Mouse (Mus musculus) limb, embryonic 12.5 days (tissue): ENCODE data around the gene Evx1. TPM values are rescaled to one million over a fixed set of nuclear protein-coding genes. Genes with fewer than 3 reads are reported as not detected.
A peak's percentile ranks its signal among the peaks of the same experiment; 100 is the strongest.

Source experiments
- ATAC-seq: fragments of 200-750 bp; cut with Nextera tagmentation; 2 replicates; pipeline ENCODE4 v1.8.0; 2017; ENCODE audit warnings: low read depth, moderate TSS enrichment; ENCODE audit not compliant: insufficient number of reproducible peaks, insufficient read depth, low FRiP score, low TSS enrichment
- H3K27ac ChIP-seq: fragments of 300-500 bp; sonication (generic); 2 replicates; pipeline ENCODE4 v1.5.1; 2016; ENCODE audit warnings: mild to moderate bottlenecking, moderate library complexity
- H3K27me3 ChIP-seq: fragments of 300-500 bp; sonication (generic); 2 replicates; pipeline ENCODE4 v1.6.1; 2016; ENCODE audit warnings: mild to moderate bottlenecking, moderate library complexity
- H3K36me3 ChIP-seq: fragments of 300-500 bp; sonication (generic); 2 replicates; pipeline ENCODE4 v1.6.1; 2016; ENCODE audit warnings: mild to moderate bottlenecking, moderate library complexity
- H3K4me1 ChIP-seq: fragments of 300-500 bp; sonication (generic); replicated peaks from 2 replicates; pipeline ENCODE4 v1.6.1; 2016
- H3K4me2 ChIP-seq: fragments of 300-500 bp; sonication (generic); 2 replicates; pipeline ENCODE4 v1.6.1; 2016; ENCODE audit warnings: mild to moderate bottlenecking, moderate library complexity
- H3K4me3 ChIP-seq: fragments of 300-500 bp; sonication (generic); replicated peaks from 2 replicates; pipeline ENCODE4 v1.5.1; 2016; ENCODE audit warnings: mild to moderate bottlenecking
- H3K9ac ChIP-seq: fragments of 300-500 bp; sonication (generic); replicated peaks from 2 replicates; pipeline ENCODE4 v1.6.1; 2016; ENCODE audit warnings: mild to moderate bottlenecking, moderate library complexity
- H3K9me3 ChIP-seq: fragments of 300-500 bp; sonication (generic); 2 replicates; pipeline ENCODE4 v1.6.1; 2016; ENCODE audit warnings: mild to moderate bottlenecking, moderate library complexity
- WGBS: fragments of 180-500 bp; shearing (Covaris S2); methylation state at CpG from one replicate; pipeline ENCODE4 v1.1.7; 2016; 5-methylcytosine and 5-hydroxymethylcytosine counted together
- polyA plus RNA-seq: library from polyadenylated mRNA; unstranded; fragments of >200 nt; fragmentation: Nextera tagmentation; extraction: Ambion mirVana; gene quantifications from 2 replicates; pipeline ENCODE4 v1.2.1, GENCODE M21; 2016

Gene Evx1
- polyA plus RNA-seq, result 4.8 and 5.2 TPM in 2 replicates

DNA sequence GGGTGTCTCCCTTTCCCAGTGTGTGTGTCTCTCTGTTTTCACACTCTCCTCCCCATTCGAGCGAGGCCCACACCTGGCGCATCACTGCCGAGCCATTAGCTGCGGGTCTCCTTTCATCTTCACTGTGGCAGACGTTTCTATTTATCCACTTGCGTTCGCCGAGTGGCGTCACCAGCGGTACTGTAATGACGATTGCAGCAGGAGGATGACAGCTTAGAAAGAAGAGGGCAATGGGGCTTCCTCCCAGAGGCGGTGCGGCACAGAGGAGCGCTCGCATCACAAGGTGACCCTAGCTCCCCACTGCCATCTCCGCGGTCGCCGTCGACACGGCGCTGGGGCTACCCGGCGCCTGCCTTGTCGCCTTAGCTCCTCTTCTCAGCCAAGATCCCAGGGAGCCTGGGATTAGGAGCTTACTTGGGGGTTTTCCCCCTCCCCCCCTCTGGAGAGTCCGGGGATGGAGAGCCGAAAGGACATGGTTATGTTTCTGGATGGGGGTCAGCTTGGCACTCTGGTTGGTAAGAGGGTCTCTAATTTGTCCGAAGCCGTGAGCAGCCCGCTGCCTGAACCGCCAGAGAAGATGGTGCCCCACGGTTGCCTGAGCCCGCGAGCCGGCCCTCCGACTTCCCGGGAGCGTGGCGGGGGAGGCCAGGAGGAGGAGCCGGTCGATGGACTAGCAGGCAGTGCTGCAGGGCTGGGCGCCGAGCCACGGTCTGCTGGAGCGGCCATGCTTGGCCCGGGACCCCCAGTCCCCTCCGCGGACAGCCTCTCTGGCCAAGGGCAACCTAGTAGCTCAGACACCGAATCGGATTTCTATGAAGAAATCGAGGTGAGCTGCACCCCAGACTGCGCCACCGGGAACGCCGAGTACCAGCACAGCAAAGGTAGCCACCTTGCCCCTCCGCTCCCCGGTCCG is at the start of gene Evx1:
Gene Evx1 (plus strand): TSS at position 108 of the 913 bp plus-strand sequence.
- H3K27ac ChIP-seq, result peak within 1 kb of the TSS; percentile 87
- peak within 1 kb of the TSS; percentile 80 for H3K4me2 ChIP-seq
- H3K9ac ChIP-seq, result peak within 1 kb of the TSS; percentile 65
- WGBS, result under 1% methylated on average over 59 of the region's 59 CpGs
- no peaks in the 10 kb centered on the region for H3K9me3 ChIP-seq
- peaks cover 66% of the 10 kb centered on the region for H3K4me1 ChIP-seq
- no peaks in the 10 kb centered on the region for H3K36me3 ChIP-seq
- no peak for ATAC-seq
- H3K27me3 ChIP-seq, result peaks cover 91% of the 10 kb centered on the region
- H3K4me3 ChIP-seq, result peak within 1 kb of the TSS; percentile 48

- peak overlapping the region; percentile 99 for H3K4me3 ChIP-seq
- ATAC-seq, result no peak
- no peaks in the 10 kb centered on the region for H3K9me3 ChIP-seq
- H3K27me3 ChIP-seq, result peaks cover 67% of the 10 kb centered on the region
- peaks cover 35% of the 10 kb centered on the region for H3K4me1 ChIP-seq
- H3K4me2 ChIP-seq, result peak overlapping the region; percentile 96
- peak overlapping the region; percentile 98 for H3K27ac ChIP-seq
- H3K9ac ChIP-seq, result peak overlapping the region; percentile 99
- WGBS, result 6% methylated on average over 5 of the region's 5 CpGs
- no peaks in the 10 kb centered on the region for H3K36me3 ChIP-seq
Measured at GRCm38 (mm10) chr6:52264106-52264790, 49.0 kb upstream of the Evx1 start.

GRCm38 (mm10) chr6:52265306-52265912 is 47.9 kb upstream of the Evx1 start:
- Histone ChIP-seq H3K27ac (peak overlapping the region; percentile 98), H3K36me3 (no peaks in the 10 kb centered on the region), H3K9ac (peak overlapping the region; percentile 99), H3K27me3 (peaks cover 71% of the 10 kb centered on the region), H3K4me1 (peaks cover 30% of the 10 kb centered on the region), H3K4me2 (peak overlapping the region; percentile 96), H3K9me3 (no peaks in the 10 kb centered on the region), H3K4me3 (peak overlapping the region; percentile 99)
- under 1% methylated on average over 18 of the region's 18 CpGs for WGBS
- no peak for ATAC-seq

DNA sequence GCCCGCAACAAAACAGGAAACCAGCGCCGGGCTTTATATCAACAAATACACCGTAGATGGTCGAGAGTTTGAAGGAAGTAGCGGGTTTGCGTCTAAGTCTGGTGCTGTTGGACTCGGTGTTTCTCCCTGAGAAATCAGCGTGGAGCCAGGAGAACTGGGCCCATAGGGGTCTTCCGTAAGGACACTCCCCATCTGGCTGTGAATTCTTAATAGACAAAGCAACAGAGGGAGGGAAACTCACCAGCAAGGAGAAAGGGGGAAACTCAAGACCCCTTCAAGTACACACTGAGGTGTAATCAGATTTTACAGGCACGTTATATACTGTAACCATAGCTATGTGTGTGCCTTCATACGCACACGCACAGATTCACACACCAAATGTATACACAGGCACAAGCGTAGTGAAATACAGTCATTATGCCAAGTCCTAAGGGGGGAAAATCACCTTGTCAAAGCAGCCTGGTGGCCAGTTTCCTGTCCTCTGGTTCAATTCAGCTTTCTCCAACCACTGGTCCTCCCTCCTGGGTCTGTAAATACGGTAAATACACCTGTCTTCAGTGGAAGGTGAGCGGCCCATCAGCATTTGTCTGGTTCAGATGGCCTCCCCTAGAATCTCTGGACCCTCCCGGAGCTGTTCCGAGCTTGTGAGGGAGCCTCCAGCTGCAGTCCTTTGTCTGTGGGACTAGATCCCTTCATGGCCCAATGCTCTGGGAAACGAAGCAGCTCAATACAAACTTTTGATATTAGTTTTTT is 47.2 kb upstream of the Evx1 start:
- Histone ChIP-seq H3K36me3 (no peaks in the 10 kb centered on the region), H3K27me3 (peaks cover 74% of the 10 kb centered on the region), H3K9ac (peak overlapping the region; percentile 99), H3K4me2 (peak overlapping the region; percentile 96), H3K4me3 (peak overlapping the region; percentile 99), H3K27ac (peak overlapping the region; percentile 98), H3K9me3 (no peaks in the 10 kb centered on the region), H3K4me1 (peaks cover 34% of the 10 kb centered on the region)
- under 1% methylated on average over 19 of the region's 19 CpGs for WGBS
- ATAC-seq, result no peak

DNA sequence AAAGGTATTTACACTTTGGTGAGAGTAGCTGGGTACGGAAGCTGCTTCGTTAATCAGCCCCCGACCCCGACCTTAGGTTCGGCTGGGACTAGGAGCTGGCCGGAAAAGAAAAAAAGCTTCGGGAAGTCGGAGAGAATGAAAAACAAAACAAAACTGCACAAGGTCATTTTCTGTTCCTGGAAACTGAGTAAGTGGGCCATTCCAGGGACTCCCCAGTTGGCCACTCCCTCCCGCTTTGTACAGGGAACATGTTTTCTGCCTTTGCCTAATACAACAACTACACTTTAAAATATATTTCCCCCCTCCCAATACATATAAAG is 46.7 kb upstream of the Evx1 start:
- under 1% methylated on average over 9 of the region's 9 CpGs for WGBS
- Histone ChIP-seq H3K9ac (peak overlapping the region; percentile 99), H3K4me2 (peak overlapping the region; percentile 96), H3K9me3 (no peaks in the 10 kb centered on the region), H3K36me3 (no peaks in the 10 kb centered on the region), H3K4me1 (peaks cover 35% of the 10 kb centered on the region), H3K27ac (peak overlapping the region; percentile 98), H3K4me3 (peak overlapping the region; percentile 99), H3K27me3 (peaks cover 74% of the 10 kb centered on the region)
- no peak for ATAC-seq

GRCm38 (mm10) chr6:52267221-52267620 is 46.1 kb upstream of the Evx1 start:
- WGBS, result 21% methylated on average over 5 of the region's 5 CpGs
- H3K4me3 ChIP-seq, result no peak overlapping the region; the same call in 1 of the 2 replicates
- peaks cover 71% of the 10 kb centered on the region for H3K27me3 ChIP-seq
- peak overlapping the region; percentile 99 for H3K9ac ChIP-seq
- no peaks in the 10 kb centered on the region for H3K36me3 ChIP-seq
- H3K4me2 ChIP-seq, result peak overlapping the region; percentile 96
- H3K4me1 ChIP-seq, result peaks cover 35% of the 10 kb centered on the region
- ATAC-seq, result no peak
- no peaks in the 10 kb centered on the region for H3K9me3 ChIP-seq
- no peak overlapping the region for H3K27ac ChIP-seq

- peak overlapping the region; percentile 49; the same call in 1 of the 2 replicates for H3K9ac ChIP-seq
- H3K27ac ChIP-seq, result no peak overlapping the region
- peak overlapping the region; percentile 46 for H3K4me2 ChIP-seq
- peaks cover 36% of the 10 kb centered on the region for H3K4me1 ChIP-seq
- no peak for ATAC-seq
- no peak overlapping the region for H3K4me3 ChIP-seq
- H3K36me3 ChIP-seq, result no peaks in the 10 kb centered on the region
- peaks cover 71% of the 10 kb centered on the region for H3K27me3 ChIP-seq
- no peaks in the 10 kb centered on the region for H3K9me3 ChIP-seq
- WGBS, result 11% methylated on average over 3 of the region's 3 CpGs
Measured at GRCm38 (mm10) chr6:52267691-52268090, 45.6 kb upstream of the Evx1 start.

GRCm38 (mm10) chr6:52268341-52268740 is 45.0 kb upstream of the Evx1 start:
- no peak for ATAC-seq
- peaks cover 43% of the 10 kb centered on the region for H3K4me1 ChIP-seq
- H3K4me3 ChIP-seq, result no peak overlapping the region
- H3K36me3 ChIP-seq, result no peaks in the 10 kb centered on the region
- H3K9me3 ChIP-seq, result no peaks in the 10 kb centered on the region
- peaks cover 73% of the 10 kb centered on the region for H3K27me3 ChIP-seq
- H3K4me2 ChIP-seq, result peak overlapping the region; percentile 46
- H3K9ac ChIP-seq, result peak overlapping the region; percentile 49; the same call in 1 of the 2 replicates
- 6% methylated on average over 7 of the region's 7 CpGs for WGBS
- H3K27ac ChIP-seq, result 0 out of 2 replicates have a peak overlapping the region, but pooled peaks have one; percentile 29

- H3K9me3 ChIP-seq, result no peaks in the 10 kb centered on the region
- peak overlapping the region; percentile 46 for H3K4me2 ChIP-seq
Measured at GRCm38 (mm10) chr6:52268756-52269155, 44.5 kb upstream of the Evx1 start.

More at GRCm38 (mm10) chr6:52268756-52269155, 44.5 kb upstream of the Evx1 start:
- H3K27ac ChIP-seq, result 0 out of 2 replicates have a peak overlapping the region, but pooled peaks have one; percentile 29
- H3K9ac ChIP-seq, result no peak overlapping the region; the same call in 1 of the 2 replicates
- WGBS, result 4% methylated on average over 3 of the region's 3 CpGs
- peaks cover 47% of the 10 kb centered on the region for H3K4me1 ChIP-seq
- no peak for ATAC-seq
- H3K4me3 ChIP-seq, result no peak overlapping the region
- H3K27me3 ChIP-seq, result peaks cover 76% of the 10 kb centered on the region
- no peaks in the 10 kb centered on the region for H3K36me3 ChIP-seq
